Mouse (Mus musculus) embryonic facial prominence, embryonic 12.5 days (tissue): Measurements from ENCODE around the gene Ccdc184. TPM values are rescaled to one million over a fixed set of nuclear protein-coding genes. Genes with fewer than 3 reads are reported as not detected.

Experiments used
- ATAC-seq: fragments of 200-750 bp; cut with Nextera tagmentation; 2 replicates; pipeline ENCODE4 v1.8.0; 2017; ENCODE audit not compliant: insufficient number of reproducible peaks, insufficient read depth, low FRiP score, low TSS enrichment
- H3K27ac ChIP-seq: fragments of 300-500 bp; sonication (generic); 2 replicates; pipeline ENCODE4 v1.5.1; 2016; ENCODE audit warnings: mild to moderate bottlenecking
- H3K27me3 ChIP-seq: fragments of 300-500 bp; sonication (generic); 2 replicates; pipeline ENCODE4 v1.6.1; 2016; ENCODE audit warnings: mild to moderate bottlenecking, moderate library complexity
- H3K36me3 ChIP-seq: fragments of 300-500 bp; sonication (generic); 2 replicates; pipeline ENCODE4 v1.6.1; 2016; ENCODE audit warnings: mild to moderate bottlenecking
- H3K4me1 ChIP-seq: fragments of 300-500 bp; sonication (generic); 2 replicates; pipeline ENCODE4 v1.6.1; 2016
- H3K4me2 ChIP-seq: fragments of 300-500 bp; sonication (generic); replicated peaks from 2 replicates; pipeline ENCODE4 v1.6.1; 2016; ENCODE audit warnings: mild to moderate bottlenecking, moderate library complexity
- H3K4me3 ChIP-seq: fragments of 300-500 bp; sonication (generic); 2 replicates; pipeline ENCODE4 v1.5.1; 2016; ENCODE audit warnings: mild to moderate bottlenecking
- H3K9ac ChIP-seq: fragments of 300-500 bp; sonication (generic); 2 replicates; pipeline ENCODE4 v1.6.1; 2016; ENCODE audit warnings: mild to moderate bottlenecking, moderate library complexity
- H3K9me3 ChIP-seq: fragments of 300-500 bp; sonication (generic); 2 replicates; pipeline ENCODE4 v1.6.1; 2016; ENCODE audit warnings: mild to moderate bottlenecking, moderate library complexity
- WGBS: fragments of 180-500 bp; shearing (Covaris S2); methylation state at CpG from one replicate; pipeline ENCODE4 v1.1.7; 2016; 5-methylcytosine and 5-hydroxymethylcytosine counted together
- polyA plus RNA-seq: library from polyadenylated mRNA; unstranded; fragments of >200 nt; fragmentation: Nextera tagmentation; extraction: Ambion mirVana; gene quantifications from 2 replicates; pipeline ENCODE4 v1.2.1, GENCODE M21; 2016

Gene Ccdc184
- polyA plus RNA-seq, 1 experiment from 2014 or later: 2.0 TPM

GRCm38 (mm10) chr15:98180567-98181131, 13.7 kb downstream of the Ccdc184 start:
- 6% methylated on average over 26 of the region's 26 CpGs for WGBS
- Histone ChIP-seq H3K27ac (no peak overlapping the region), H3K4me3 (peak overlapping the region; percentile 48), H3K36me3 (no peaks in the 10 kb centered on the region), H3K9ac (peak overlapping the region; percentile 17; the same call in 1 of the 2 replicates), H3K4me1 (no peaks in the 10 kb centered on the region), H3K27me3 (peaks cover 9% of the 10 kb centered on the region; the same call in 1 of the 2 replicates), H3K4me2 (peak overlapping the region; percentile 69), H3K9me3 (no peaks in the 10 kb centered on the region)
- ATAC-seq: no peak

- under 1% methylated on average over 30 of the region's 30 CpGs for WGBS
- Histone ChIP-seq H3K4me1 (no peaks in the 10 kb centered on the region), H3K27me3 (peaks cover 9% of the 10 kb centered on the region; the same call in 1 of the 2 replicates), H3K27ac (no peak overlapping the region), H3K4me2 (peak overlapping the region; percentile 69), H3K9ac (0 out of 2 replicates have a peak overlapping the region, but pooled peaks have one; percentile 24), H3K4me3 (peak overlapping the region; percentile 48), H3K36me3 (no peaks in the 10 kb centered on the region), H3K9me3 (no peaks in the 10 kb centered on the region)
- ATAC-seq: peak; percentile 98
Observed at GRCm38 (mm10) chr15:98181132-98181711, 14.3 kb downstream of the Ccdc184 start.

GRCm38 (mm10) chr15:98181856-98182570, 15.1 kb downstream of the Ccdc184 start:
- Histone ChIP-seq H3K36me3 (no peaks in the 10 kb centered on the region), H3K27me3 (peaks cover 7% of the 10 kb centered on the region; the same call in 1 of the 2 replicates), H3K4me2 (no peak overlapping the region), H3K4me1 (no peaks in the 10 kb centered on the region), H3K9me3 (no peaks in the 10 kb centered on the region), H3K4me3 (no peak overlapping the region), H3K27ac (no peak overlapping the region), H3K9ac (no peak overlapping the region)
- 67% methylated on average over 12 of the region's 12 CpGs for WGBS
- ATAC-seq: no peak

GRCm38 (mm10) chr15:98184456-98184855, 17.5 kb downstream of the Ccdc184 start:
- Histone ChIP-seq H3K4me1 (no peaks in the 10 kb centered on the region), H3K27ac (no peak overlapping the region), H3K4me3 (no peak overlapping the region), H3K4me2 (no peak overlapping the region), H3K36me3 (no peaks in the 10 kb centered on the region), H3K9me3 (no peaks in the 10 kb centered on the region), H3K27me3 (peaks cover 3% of the 10 kb centered on the region; the same call in 1 of the 2 replicates), H3K9ac (no peak overlapping the region)
- no peak for ATAC-seq
- 60% methylated on average over 4 of the region's 4 CpGs for WGBS

- H3K4me3 ChIP-seq: no peak within 1 kb of the TSS
- no peaks in the 10 kb centered on the region for H3K9me3 ChIP-seq
- no peaks in the 10 kb centered on the region for H3K4me1 ChIP-seq
- no peaks in the 10 kb centered on the region for H3K27me3 ChIP-seq
- no peak within 1 kb of the TSS for H3K9ac ChIP-seq
- no peaks in the 10 kb centered on the region for H3K36me3 ChIP-seq
- ATAC-seq: no peak
- H3K27ac ChIP-seq: no peak within 1 kb of the TSS
- H3K4me2 ChIP-seq: no peak within 1 kb of the TSS
- 67% methylated on average over 3 of the region's 3 CpGs for WGBS
Observed at GRCm38 (mm10) chr15:98195442-98195841, 28.5 kb downstream of the Ccdc184 start, which contains the start of gene Olfr288. TSS of gene Olfr288 (minus strand) at chr15:98195542.

- ATAC-seq: no peak
- WGBS: 80% methylated on average over 7 of the region's 7 CpGs
- H3K36me3 ChIP-seq: no peaks in the 10 kb centered on the region
- H3K4me2 ChIP-seq: no peak overlapping the region
- H3K27me3 ChIP-seq: no peaks in the 10 kb centered on the region
- H3K27ac ChIP-seq: no peak overlapping the region
- no peak overlapping the region for H3K9ac ChIP-seq
- H3K4me1 ChIP-seq: no peaks in the 10 kb centered on the region
- no peaks in the 10 kb centered on the region for H3K9me3 ChIP-seq
- no peak overlapping the region for H3K4me3 ChIP-seq
Observed at GRCm38 (mm10) chr15:98209676-98210075, 42.7 kb downstream of the Ccdc184 start.

GRCm38 (mm10) chr15:98213336-98213870, 46.4 kb downstream of the Ccdc184 start:
- ATAC-seq: no peak
- Histone ChIP-seq H3K4me1 (no peaks in the 10 kb centered on the region), H3K36me3 (no peaks in the 10 kb centered on the region), H3K9ac (no peak overlapping the region), H3K4me3 (no peak overlapping the region), H3K9me3 (no peaks in the 10 kb centered on the region), H3K27me3 (no peaks in the 10 kb centered on the region), H3K27ac (no peak overlapping the region), H3K4me2 (no peak overlapping the region)
- WGBS: 78% methylated on average over 5 of the region's 5 CpGs

GRCm38 (mm10) chr15:98214130-98214529, 47.2 kb downstream of the Ccdc184 start:
- WGBS: 67% methylated on average over 5 of the region's 5 CpGs
- ATAC-seq: no peak
- H3K4me1 ChIP-seq: no peaks in the 10 kb centered on the region
- no peak overlapping the region for H3K4me3 ChIP-seq
- no peak overlapping the region for H3K4me2 ChIP-seq
- no peaks in the 10 kb centered on the region for H3K9me3 ChIP-seq
- no peak overlapping the region for H3K9ac ChIP-seq
- H3K36me3 ChIP-seq: no peaks in the 10 kb centered on the region
- no peak overlapping the region for H3K27ac ChIP-seq
- H3K27me3 ChIP-seq: no peaks in the 10 kb centered on the region

Other genes with a start within 250 kb of the Ccdc184 start
- 35.9 and 37.6 TPM in 2 replicates for gene Tmem106c, start 203.0 kb upstream of the Ccdc184 start, polyA plus RNA-seq
- 377 and 433 TPM in 2 replicates for gene Col2a1, start 162.5 kb upstream of the Ccdc184 start, polyA plus RNA-seq
- gene Pfkm, start 74.6 kb upstream of the Ccdc184 start, polyA plus RNA-seq: 49.6 and 50.5 TPM in 2 replicates
- 41.8 and 45.6 TPM in 2 replicates for gene Senp1, start 73.4 kb upstream of the Ccdc184 start, polyA plus RNA-seq
- gene Asb8, start 1.5 kb upstream of the Ccdc184 start, polyA plus RNA-seq: 46.4 and 47.2 TPM in 2 replicates
- not detected in 2 replicates for gene Olfr288, start 28.4 kb downstream of the Ccdc184 start, polyA plus RNA-seq
- gene Gm44579, start 53.8 kb downstream of the Ccdc184 start, polyA plus RNA-seq: not detected in 2 replicates
- not detected in 2 replicates for gene Olfr287, start 53.9 kb downstream of the Ccdc184 start, polyA plus RNA-seq
- gene Olfr286, start 67.3 kb downstream of the Ccdc184 start, polyA plus RNA-seq: not detected in 2 replicates
- not detected in 2 replicates for gene H1fnt, start 90.1 kb downstream of the Ccdc184 start, polyA plus RNA-seq
- 1.0 and 1.2 TPM in 2 replicates for gene Zfp641, start 129.0 kb downstream of the Ccdc184 start, polyA plus RNA-seq
- gene Olfr285, start 150.2 kb downstream of the Ccdc184 start, polyA plus RNA-seq: not detected in 2 replicates
- gene Olfr284, start 173.8 kb downstream of the Ccdc184 start, polyA plus RNA-seq: not detected in 2 replicates
- 0.10 TPM in 1 of 2 replicates, not detected in the other for gene Olfr283, start 213.8 kb downstream of the Ccdc184 start, polyA plus RNA-seq